Mouse (Mus musculus) cerebral cortex, adult 2 months (tissue): Measurements from ENCODE around the gene Llcfc1.

Experiments
- WGBS: fragments of 180-500 bp; shearing (Covaris S2); methylation state at CpG from one replicate; pipeline ENCODE4 v1.1.7; 2018; 5-methylcytosine and 5-hydroxymethylcytosine counted together

Llcfc1 gene

DNA sequence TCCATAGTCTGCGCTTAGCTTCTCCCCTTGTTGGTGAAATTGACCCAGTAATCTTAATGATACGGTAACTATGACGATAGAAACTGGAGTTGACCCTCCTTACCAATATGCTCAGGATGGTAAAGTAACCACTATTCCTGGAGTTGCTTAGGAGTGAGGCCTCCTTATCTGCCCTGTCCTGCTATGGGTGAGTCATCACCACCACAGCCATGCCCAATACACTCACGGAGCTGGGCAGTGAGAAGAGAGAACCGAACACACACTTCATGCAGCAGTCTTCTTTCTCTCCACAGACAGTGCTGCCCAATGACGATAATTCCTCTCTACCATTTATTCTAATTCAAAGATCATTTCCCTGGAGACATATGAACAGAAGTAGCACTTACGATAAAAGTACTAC is 22.0 kb downstream of the Llcfc1 start:
- 93% methylated on average over 7 of the region's 7 CpGs for whole genome bisulfite sequencing

GRCm38 (mm10) chr6:41710281-41710680 is 26.1 kb downstream of the Llcfc1 start:
- 78% methylated on average over 1 of the region's 1 CpGs for WGBS

GRCm38 (mm10) chr6:41721430-41721829 is 37.2 kb downstream of the Llcfc1 start:
- WGBS: 82% methylated on average over 2 of the region's 2 CpGs

- WGBS: 80% methylated on average over 1 of the region's 1 CpGs
Observed at GRCm38 (mm10) chr6:41727989-41728609, 43.9 kb downstream of the Llcfc1 start.

- 46% methylated on average over 5 of the region's 5 CpGs for WGBS
Observed at GRCm38 (mm10) chr6:41734719-41735470, 50.7 kb downstream of the Llcfc1 start.
